Mouse (Mus musculus): ENCODE data around the gene Sla2. TPM values are rescaled to one million over a fixed set of nuclear protein-coding genes. Genes with fewer than 3 reads are reported as not detected.
"Not testable (repeated sequence)": the region's sequence is repeated elsewhere in the genome, so short reads cannot be mapped to it uniquely, and the experiment has no call there.

Sla2 gene
- polyA plus RNA-seq, 1 experiment: 0.02 TPM

DNA sequence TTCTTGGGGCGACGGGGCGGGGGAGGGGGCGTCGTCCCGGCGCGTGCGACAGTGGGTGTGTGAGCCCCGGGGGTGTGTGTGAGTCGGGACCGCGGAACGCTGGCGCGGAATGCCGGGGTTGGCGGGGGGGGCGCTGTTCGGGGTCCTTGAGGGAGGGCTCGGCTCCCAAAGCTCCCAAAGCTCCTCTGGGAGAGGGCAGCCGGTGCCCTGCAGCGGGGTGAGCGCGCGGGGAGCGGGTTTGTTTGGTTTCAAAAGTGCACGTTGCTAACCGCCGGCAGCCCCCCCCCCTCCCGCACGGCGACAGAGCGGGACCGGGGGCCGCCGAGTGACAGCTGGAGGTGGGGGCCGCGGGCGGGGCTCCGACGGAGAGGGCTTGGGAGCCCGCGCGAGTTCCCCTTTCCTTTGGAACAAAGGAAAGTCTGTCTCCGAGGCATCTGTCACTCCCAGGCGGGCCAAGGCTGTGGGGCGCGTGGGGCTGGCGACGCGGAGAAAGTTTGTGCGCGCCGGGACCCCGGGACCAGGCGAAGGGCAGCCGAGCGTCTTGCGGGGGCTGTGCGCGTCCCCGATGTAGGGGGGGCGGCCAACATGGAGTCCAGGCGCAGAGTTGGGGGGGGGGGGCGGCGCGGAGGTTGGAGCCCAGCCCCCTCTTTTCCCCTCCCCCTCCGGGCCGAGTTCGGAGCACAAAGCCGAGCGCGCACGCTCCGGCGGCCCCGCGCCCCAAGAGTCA is 46.5 kb downstream of the Sla2 start:
- H3K4me1 ChIP-seq (ENCODE audit: control insufficient read depth): peaks cover 42% of the 10 kb centered on the region
- no peaks in the 10 kb centered on the region; the same call in 1 of the 2 replicates for H3K27me3 ChIP-seq (ENCODE audit: control insufficient read depth)
- H3K4me3 ChIP-seq (replicated peaks): peak overlapping the region; percentile 68
- no peaks in the 10 kb centered on the region for H3K9me3 ChIP-seq (ENCODE audit: control insufficient read depth, low read length)
- peaks cover 17% of the 10 kb centered on the region for H3K36me3 ChIP-seq (ENCODE audit: control insufficient read depth)
- TF ChIP-seq TAL1 (IDR thresholded peaks at IDR 0.05; ENCODE audit: low read length) (no peak), GATA1 (IDR thresholded peaks at IDR 0.05; ENCODE audit: low read length) (no peak)

DNA sequence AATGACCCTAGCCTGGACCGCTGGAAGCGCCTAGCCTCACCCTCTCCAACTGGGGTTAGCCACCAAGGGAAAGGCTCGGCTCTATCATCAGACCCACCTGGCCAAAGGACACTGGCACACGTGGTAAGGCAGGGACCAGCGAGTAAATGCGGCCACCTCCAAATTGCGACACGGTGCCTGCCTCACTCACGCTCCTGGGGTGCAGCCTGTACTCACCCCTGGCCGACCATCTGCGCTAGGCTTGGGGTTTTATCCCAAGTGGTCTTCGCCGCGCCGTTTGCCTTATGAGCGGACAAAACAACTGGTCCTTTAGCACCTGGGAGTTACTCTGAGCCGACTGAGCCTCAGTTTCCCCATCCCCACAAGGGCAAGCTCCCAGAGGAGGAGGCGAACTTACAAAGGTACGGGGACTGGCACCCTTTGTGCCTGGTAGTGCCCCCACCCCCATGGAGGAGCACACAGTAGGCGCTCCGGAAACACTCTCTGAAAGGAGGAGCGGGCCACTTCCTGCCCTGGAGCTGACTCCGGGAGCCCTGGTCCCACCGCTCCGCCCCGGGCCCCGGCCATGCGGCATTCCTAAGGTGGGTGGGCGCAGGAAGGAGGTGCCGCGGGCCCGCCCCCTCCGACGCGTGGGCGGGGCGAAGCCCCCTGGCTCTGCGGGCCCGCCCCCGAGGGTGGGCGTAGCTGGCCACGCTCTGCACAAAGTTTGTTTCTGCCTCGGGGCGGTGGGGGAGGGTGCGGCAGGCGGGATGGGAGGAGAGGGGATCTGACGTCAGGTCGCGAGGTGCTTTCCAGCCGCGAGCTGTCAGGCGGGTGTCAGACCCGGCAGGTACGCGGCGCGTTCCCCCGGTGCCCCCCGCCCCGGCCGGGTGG is 47.4 kb downstream of the Sla2 start, which contains the start of gene Tgif2:
Gene Tgif2 (plus strand): TSS at position 689 of the 873 bp plus-strand sequence.
- H3K4me3 ChIP-seq (replicated peaks): peak within 1 kb of the TSS; percentile 68
- H3K27me3 ChIP-seq (ENCODE audit: control insufficient read depth): no peaks in the 10 kb centered on the region; the same call in 1 of the 2 replicates
- H3K9me3 ChIP-seq (ENCODE audit: control insufficient read depth, low read length): peaks cover 6% of the 10 kb centered on the region
- TF ChIP-seq TAL1 (IDR thresholded peaks at IDR 0.05; ENCODE audit: low read length) (no peak), GATA1 (IDR thresholded peaks at IDR 0.05; ENCODE audit: low read length) (no peak)
- peaks cover 17% of the 10 kb centered on the region for H3K36me3 ChIP-seq (ENCODE audit: control insufficient read depth)
- peaks cover 39% of the 10 kb centered on the region for H3K4me1 ChIP-seq (ENCODE audit: control insufficient read depth)

DNA sequence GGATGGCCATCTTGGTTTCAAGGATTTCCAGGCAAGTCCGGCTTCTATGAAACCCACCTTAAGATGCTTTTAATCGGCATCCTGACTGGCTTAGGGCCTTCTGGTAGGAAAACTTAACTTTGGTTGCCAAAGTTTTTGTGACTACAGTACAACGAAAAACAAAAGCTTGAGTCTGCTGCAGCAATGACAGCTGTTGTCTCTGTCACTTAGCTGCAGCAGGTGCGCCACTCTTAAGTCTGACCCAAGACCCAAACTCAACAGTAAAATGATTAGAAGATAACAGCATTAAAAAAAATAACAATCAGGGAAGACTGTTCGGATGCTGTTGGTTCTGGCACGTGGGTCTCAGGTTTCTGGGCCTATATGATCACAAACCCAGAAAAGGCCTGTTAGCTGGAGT is 48.2 kb downstream of the Sla2 start:
- H3K36me3 ChIP-seq (ENCODE audit: control insufficient read depth): peaks cover 19% of the 10 kb centered on the region
- TF ChIP-seq TAL1 (IDR thresholded peaks at IDR 0.05; ENCODE audit: low read length) (no peak), GATA1 (IDR thresholded peaks at IDR 0.05; ENCODE audit: low read length) (no peak)
- peaks cover 39% of the 10 kb centered on the region for H3K4me1 ChIP-seq (ENCODE audit: control insufficient read depth)
- no peak overlapping the region for H3K4me3 ChIP-seq (replicated peaks)
- peaks cover 11% of the 10 kb centered on the region for H3K9me3 ChIP-seq (ENCODE audit: control insufficient read depth, low read length)
- no peaks in the 10 kb centered on the region; the same call in 1 of the 2 replicates for H3K27me3 ChIP-seq (ENCODE audit: control insufficient read depth)

DNA sequence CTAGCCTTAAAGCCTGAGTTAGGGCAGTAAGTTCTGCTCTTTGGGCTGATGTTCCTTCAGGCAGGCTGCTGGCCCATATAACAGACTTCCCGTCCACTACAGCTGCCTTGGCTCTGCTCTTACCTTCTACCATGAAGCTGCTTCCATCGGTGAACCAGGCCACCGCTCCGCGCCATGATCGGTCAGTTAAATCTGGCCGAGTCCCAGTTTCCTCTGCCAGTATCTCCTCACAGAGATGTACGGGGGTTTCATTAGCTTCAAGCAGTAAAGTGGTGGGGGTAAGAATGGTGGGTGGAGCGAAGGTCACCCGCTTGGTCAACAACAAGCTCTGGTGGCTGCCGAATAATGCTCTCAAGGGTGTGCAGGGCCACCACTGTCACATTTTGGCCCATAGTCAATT is 52.7 kb downstream of the Sla2 start:
- TF ChIP-seq TAL1 (IDR thresholded peaks at IDR 0.05; ENCODE audit: low read length) (no peak), GATA1 (IDR thresholded peaks at IDR 0.05; ENCODE audit: low read length) (no peak)
- Histone ChIP-seq H3K9me3 (ENCODE audit: control insufficient read depth, low read length) (peaks cover 50% of the 10 kb centered on the region), H3K4me1 (ENCODE audit: control insufficient read depth) (peaks cover 5% of the 10 kb centered on the region), H3K27me3 (ENCODE audit: control insufficient read depth) (no peaks in the 10 kb centered on the region; the same call in 1 of the 2 replicates), H3K36me3 (ENCODE audit: control insufficient read depth) (peaks cover 46% of the 10 kb centered on the region), H3K4me3 (replicated peaks) (no peak overlapping the region)

DNA sequence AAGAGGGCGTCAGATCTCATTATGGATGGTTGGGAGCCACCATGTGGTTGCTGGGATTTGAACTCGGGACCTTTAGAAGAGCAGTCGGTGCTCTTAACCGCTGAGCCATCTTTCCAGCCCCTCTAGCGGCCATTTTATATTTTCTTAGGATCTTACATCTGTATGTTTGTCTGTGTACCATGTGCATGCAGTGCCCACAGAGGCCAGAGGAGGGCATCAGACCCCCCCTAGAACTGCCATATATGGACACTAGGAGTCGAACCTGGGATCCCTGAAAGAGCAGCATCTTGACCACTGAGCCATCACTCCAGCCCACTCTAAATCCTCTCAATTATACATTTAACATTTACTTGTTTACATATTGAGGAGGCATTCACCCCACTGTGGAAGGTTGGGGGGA is 61.9 kb downstream of the Sla2 start:
- not testable (repeated sequence) for H3K27me3 ChIP-seq (ENCODE audit: control insufficient read depth); H3K4me3 ChIP-seq (replicated peaks); H3K4me1 ChIP-seq (ENCODE audit: control insufficient read depth); H3K9me3 ChIP-seq (ENCODE audit: control insufficient read depth, low read length); H3K36me3 ChIP-seq (ENCODE audit: control insufficient read depth)

Other genes starting within 250 kb of the Sla2 start
- gene Myl9, start 111.8 kb downstream of the Sla2 start, polyA plus RNA-seq (2012): 0.10 and 0.13 TPM in 2 replicates
- 0.04 and 0.09 TPM in 2 replicates for gene Tgif2, start 47.2 kb downstream of the Sla2 start, polyA plus RNA-seq (2012)
- 0.04 TPM in 1 of 2 replicates, not detected in the other for gene 4930518I15Rik, start 29.2 kb downstream of the Sla2 start, polyA plus RNA-seq (2012)
- gene Rab5if, start 24.1 kb downstream of the Sla2 start, polyA plus RNA-seq (2012): 8.9 and 10.3 TPM in 2 replicates
- gene Ndrg3, start 104.9 kb upstream of the Sla2 start, polyA plus RNA-seq (2012): 1.6 and 2.0 TPM in 2 replicates
- 0.74 and 0.79 TPM in 2 replicates for gene Dsn1, start 120.0 kb upstream of the Sla2 start, polyA plus RNA-seq (2012)
- gene Soga1, start 192.1 kb upstream of the Sla2 start, polyA plus RNA-seq (2012): 0.08 and 0.14 TPM in 2 replicates
- not detected in 2 replicates for gene Tldc2, start 199.9 kb upstream of the Sla2 start, polyA plus RNA-seq (2012)
- 0.75 and 1.0 TPM in 2 replicates for gene Samhd1, start 248.1 kb upstream of the Sla2 start, polyA plus RNA-seq (2012)